Mouse (Mus musculus) kidney, embryonic 14.5 days (tissue): Measurements from ENCODE around the gene Nhsl1. TPM values are rescaled to one million over a fixed set of nuclear protein-coding genes. Genes with fewer than 3 reads are reported as not detected.
"Not testable (repeated sequence)": the region's sequence is repeated elsewhere in the genome, so short reads cannot be mapped to it uniquely, and the experiment has no call there.

Source experiments
- ATAC-seq: fragments of 200-750 bp; cut with Nextera tagmentation; 2 replicates; pipeline ENCODE4 v1.8.0; 2017; ENCODE audit warnings: moderate number of reproducible peaks, mild to moderate bottlenecking, moderate TSS enrichment, moderate library complexity; ENCODE audit not compliant: low FRiP score, low TSS enrichment
- H3K27ac ChIP-seq: fragments of 300-500 bp; sonication (generic); 2 replicates; pipeline ENCODE4 v1.5.1; 2014; ENCODE audit warnings: low read depth, mild to moderate bottlenecking, low read length, moderate library complexity, mixed read lengths
- H3K27me3 ChIP-seq: fragments of 300-500 bp; sonication (generic); 2 replicates; pipeline ENCODE4 v1.6.1; 2014; ENCODE audit warnings: mild to moderate bottlenecking, low read length; ENCODE audit not compliant: control insufficient read depth, insufficient read depth
- H3K36me3 ChIP-seq: fragments of 300-500 bp; sonication (generic); 2 replicates; pipeline ENCODE4 v1.6.1; 2014; ENCODE audit warnings: low read length, mixed read lengths; ENCODE audit not compliant: control insufficient read depth, insufficient read depth
- H3K4me1 ChIP-seq: fragments of 300-500 bp; sonication (generic); 2 replicates; pipeline ENCODE4 v1.6.1; 2014; ENCODE audit warnings: low read length, mixed read lengths; ENCODE audit not compliant: control insufficient read depth, insufficient read depth
- H3K4me2 ChIP-seq: fragments of 300-500 bp; sonication (generic); replicated peaks from 2 replicates; pipeline ENCODE4 v1.6.1; 2014; ENCODE audit warnings: low read depth, mild to moderate bottlenecking, low read length
- H3K4me3 ChIP-seq: fragments of 300-500 bp; sonication (generic); 2 replicates; pipeline ENCODE4 v1.5.1; 2014; ENCODE audit warnings: mild to moderate bottlenecking, low read length
- H3K9ac ChIP-seq: fragments of 300-500 bp; sonication (generic); 2 replicates; pipeline ENCODE4 v1.6.1; 2014; ENCODE audit warnings: low read depth, mild to moderate bottlenecking, low read length, moderate library complexity
- H3K9me3 ChIP-seq: fragments of 300-500 bp; sonication (generic); 2 replicates; pipeline ENCODE4 v1.6.1; 2016; ENCODE audit warnings: low read length; ENCODE audit not compliant: control insufficient read depth
- WGBS: fragments of 180-500 bp; shearing (Covaris S2); extraction: QIAGEN DNeasy Blood & Tissue Kit; methylation state at CpG from one replicate; pipeline ENCODE4 v1.1.7; 2014; 5-methylcytosine and 5-hydroxymethylcytosine counted together
- polyA plus RNA-seq: library from polyadenylated mRNA; unstranded; fragments of >200 nt; fragmentation: Nextera tagmentation; extraction: Ambion mirVana; gene quantifications from 2 replicates; pipeline ENCODE4 v1.2.1, GENCODE M21; 2014

Gene Nhsl1
- polyA plus RNA-seq, 1 experiment from 2014 or later = 11.9 TPM

DNA sequence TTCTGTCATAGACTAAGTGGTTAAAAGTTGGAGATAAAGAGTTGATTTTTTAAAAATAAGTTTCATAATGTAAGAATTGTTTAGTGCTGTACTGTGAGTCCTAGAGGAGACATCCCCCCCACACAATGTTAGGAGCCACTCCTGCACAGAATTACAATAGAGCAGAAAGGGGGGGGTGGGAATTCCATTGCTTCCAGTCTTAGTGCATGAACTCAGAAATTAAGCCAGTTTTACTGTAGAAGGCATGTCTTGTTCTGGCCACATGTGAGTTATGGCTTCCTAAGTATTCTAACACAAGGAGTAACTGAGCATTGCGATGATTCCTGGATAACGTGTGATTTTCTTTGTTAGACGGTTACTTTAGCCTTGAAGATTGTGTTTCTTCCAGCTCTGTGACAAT, 112.8 kb downstream of the Nhsl1 start:
- Histone ChIP-seq H3K9ac (no peak overlapping the region; the same call in 1 of the 2 replicates), H3K27me3 (no peaks in the 10 kb centered on the region), H3K4me2 (peak overlapping the region; percentile 47; the same call in 1 of the 2 replicates), H3K36me3 (no peaks in the 10 kb centered on the region), H3K4me3 (peak overlapping the region; percentile 17; the same call in 1 of the 2 replicates), H3K9me3 (no peaks in the 10 kb centered on the region), H3K27ac (peak overlapping the region; percentile 68; the same call in 1 of the 2 replicates), H3K4me1 (peaks cover 14% of the 10 kb centered on the region; the same call in 1 of the 2 replicates)
- peak; percentile 44; the same call in 1 of the 2 replicates for ATAC-seq
- 35% methylated on average over 3 of the region's 3 CpGs for WGBS

DNA sequence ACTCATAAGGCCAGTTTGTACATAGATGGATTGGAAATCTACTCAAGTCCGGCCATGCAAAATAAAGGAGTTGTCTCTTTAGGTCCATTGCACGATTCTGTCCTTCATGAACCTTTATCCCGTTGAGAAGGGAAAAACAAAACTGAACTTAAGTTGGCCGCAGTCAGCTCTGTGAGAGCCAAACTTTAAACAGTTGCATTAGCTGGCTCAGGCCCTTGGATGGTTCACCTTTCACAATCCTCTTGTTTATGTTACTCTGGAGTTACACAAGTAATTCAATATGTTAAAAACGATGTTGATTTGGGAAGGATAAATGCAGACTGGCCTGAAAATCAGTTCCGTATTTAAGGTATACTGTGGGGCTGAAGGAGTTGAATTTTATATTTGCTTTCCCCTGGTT, 116.7 kb downstream of the Nhsl1 start:
- no peaks in the 10 kb centered on the region for H3K36me3 ChIP-seq
- ATAC-seq = no peak
- H3K4me3 ChIP-seq = no peak overlapping the region
- no peak overlapping the region for H3K4me2 ChIP-seq
- H3K9me3 ChIP-seq = no peaks in the 10 kb centered on the region
- no peak overlapping the region for H3K9ac ChIP-seq
- WGBS = 68% methylated on average over 6 of the region's 6 CpGs
- no peaks in the 10 kb centered on the region for H3K27me3 ChIP-seq
- H3K27ac ChIP-seq = no peak overlapping the region
- peaks cover 11% of the 10 kb centered on the region; the same call in 1 of the 2 replicates for H3K4me1 ChIP-seq

DNA sequence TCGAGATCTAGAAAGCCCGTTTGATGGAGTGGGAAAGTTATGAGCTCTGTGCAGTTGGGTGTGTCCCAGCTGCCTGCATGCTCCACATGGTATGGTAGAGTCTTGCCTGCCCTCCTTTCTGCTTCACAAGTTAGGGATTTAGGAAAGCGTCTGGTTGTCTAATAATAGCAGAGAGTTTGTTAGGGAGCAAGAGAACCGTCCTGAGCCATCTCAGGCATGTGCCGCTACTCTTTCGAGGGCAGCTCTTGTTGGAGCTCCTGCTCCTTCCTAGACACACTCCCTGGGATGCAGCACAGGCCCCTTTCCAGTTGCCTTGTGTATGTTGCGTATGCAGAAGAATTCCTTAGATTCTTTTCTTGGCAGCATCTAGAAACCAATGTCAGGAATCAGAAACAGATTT, 117.2 kb downstream of the Nhsl1 start:
- Histone ChIP-seq H3K4me3 (no peak overlapping the region), H3K36me3 (no peaks in the 10 kb centered on the region), H3K4me1 (peaks cover 10% of the 10 kb centered on the region; the same call in 1 of the 2 replicates), H3K4me2 (no peak overlapping the region), H3K9me3 (no peaks in the 10 kb centered on the region), H3K27me3 (no peaks in the 10 kb centered on the region), H3K9ac (no peak overlapping the region), H3K27ac (no peak overlapping the region)
- 48% methylated on average over 7 of the region's 7 CpGs for WGBS
- ATAC-seq = peak; percentile 24; the same call in 1 of the 2 replicates

DNA sequence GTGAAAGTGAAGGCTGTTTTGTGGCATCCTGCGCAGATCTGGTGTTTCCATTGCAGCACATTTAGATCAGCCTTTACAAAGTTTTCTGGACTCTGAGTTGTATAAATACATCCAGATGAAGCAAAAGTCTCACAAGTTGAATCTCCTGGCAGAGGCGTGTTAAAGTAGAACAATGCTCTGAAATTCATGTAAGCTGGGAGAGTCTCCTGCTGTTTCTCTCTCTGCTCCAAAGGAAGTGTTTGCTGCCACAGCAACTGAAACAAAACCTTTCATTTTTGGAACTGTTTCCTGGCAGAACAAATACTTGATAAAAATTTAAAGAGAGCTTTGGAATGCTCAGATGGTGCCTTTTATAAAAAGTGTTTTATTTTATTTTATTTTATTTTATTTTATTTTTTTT, 118.8 kb downstream of the Nhsl1 start:
- Histone ChIP-seq H3K4me2 (no peak overlapping the region), H3K4me1 (0 out of 2 replicates have a peak, but pooled peaks cover 5% of the 10 kb centered on the region), H3K36me3 (no peaks in the 10 kb centered on the region), H3K9ac (no peak overlapping the region), H3K9me3 (no peaks in the 10 kb centered on the region), H3K27ac (no peak overlapping the region), H3K4me3 (no peak overlapping the region), H3K27me3 (no peaks in the 10 kb centered on the region)
- WGBS = 78% methylated on average over 2 of the region's 2 CpGs
- no peak for ATAC-seq

DNA sequence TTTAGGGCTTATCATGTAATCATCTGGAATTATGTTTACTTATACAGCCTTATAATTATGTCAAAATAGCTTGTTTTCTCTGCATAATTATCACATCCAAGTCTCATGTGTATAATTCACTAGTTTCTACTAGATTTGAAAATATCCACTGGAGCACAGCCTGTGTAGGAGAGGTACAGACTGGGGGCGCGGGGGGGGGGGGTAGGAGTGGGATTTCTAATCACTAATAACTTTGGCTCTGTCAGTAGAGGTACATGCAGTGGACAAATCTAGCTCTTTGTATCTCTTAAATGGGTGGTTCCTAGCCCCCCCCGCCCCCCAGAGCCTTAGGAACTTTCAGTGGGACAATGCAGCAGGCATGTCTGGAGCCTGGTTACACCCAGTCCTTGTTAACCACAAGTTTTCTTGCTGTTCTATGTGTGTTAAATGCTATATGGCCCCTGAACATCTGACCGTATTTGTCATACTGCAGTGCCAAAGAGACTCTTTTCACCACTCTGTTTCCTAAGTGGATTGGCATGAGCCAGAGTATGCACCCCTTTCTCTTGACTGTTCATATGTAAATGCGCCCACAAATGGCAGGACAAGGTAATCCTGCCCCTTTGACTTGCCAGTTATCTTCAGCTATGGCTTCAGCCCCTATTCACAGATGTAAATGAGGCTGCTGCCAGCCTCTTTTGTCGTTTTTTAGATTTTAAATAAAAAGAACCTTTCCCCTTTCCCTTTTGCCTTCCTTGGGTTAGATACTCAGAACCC, 127.0 kb downstream of the Nhsl1 start:
- H3K36me3 ChIP-seq = no peaks in the 10 kb centered on the region
- no peak overlapping the region for H3K4me3 ChIP-seq
- ATAC-seq = no peak
- no peak overlapping the region for H3K27ac ChIP-seq
- no peak overlapping the region for H3K4me2 ChIP-seq
- no peak overlapping the region for H3K9ac ChIP-seq
- 0 out of 2 replicates have a peak, but pooled peaks cover 6% of the 10 kb centered on the region for H3K4me1 ChIP-seq
- H3K27me3 ChIP-seq = no peaks in the 10 kb centered on the region
- H3K9me3 ChIP-seq = no peaks in the 10 kb centered on the region
- WGBS = 53% methylated on average over 6 of the region's 6 CpGs

DNA sequence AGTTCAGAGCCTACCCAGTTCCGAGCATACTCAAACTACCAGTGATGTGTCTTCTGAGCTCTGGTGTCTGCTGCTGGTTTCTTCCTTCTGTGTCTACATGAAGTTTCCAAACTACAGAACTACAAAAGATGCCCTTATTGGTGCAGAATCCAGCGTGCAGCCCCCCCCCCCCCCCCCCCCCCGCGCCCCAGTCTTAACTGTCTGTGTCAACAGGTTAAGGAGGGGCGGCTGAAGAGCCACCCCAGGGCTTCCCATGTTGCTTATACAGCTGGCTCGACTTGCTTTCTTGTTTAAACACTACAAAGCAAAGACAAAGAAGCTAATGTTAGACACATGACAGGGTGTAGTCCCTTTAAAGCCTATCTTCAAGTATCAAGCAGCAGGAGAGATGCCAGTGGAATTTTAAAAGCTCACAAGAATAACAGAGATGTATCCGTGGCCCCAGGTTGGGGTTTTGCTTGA, 127.6 kb downstream of the Nhsl1 start:
- H3K4me1 ChIP-seq = 0 out of 2 replicates have a peak, but pooled peaks cover 6% of the 10 kb centered on the region
- H3K4me2 ChIP-seq = no peak overlapping the region
- H3K27ac ChIP-seq = no peak overlapping the region
- no peak overlapping the region for H3K9ac ChIP-seq
- peak; percentile 52; the same call in 1 of the 2 replicates for ATAC-seq
- WGBS = 19% methylated on average over 6 of the region's 7 CpGs
- no peaks in the 10 kb centered on the region for H3K9me3 ChIP-seq
- H3K4me3 ChIP-seq = no peak overlapping the region
- no peaks in the 10 kb centered on the region for H3K27me3 ChIP-seq
- no peaks in the 10 kb centered on the region for H3K36me3 ChIP-seq

DNA sequence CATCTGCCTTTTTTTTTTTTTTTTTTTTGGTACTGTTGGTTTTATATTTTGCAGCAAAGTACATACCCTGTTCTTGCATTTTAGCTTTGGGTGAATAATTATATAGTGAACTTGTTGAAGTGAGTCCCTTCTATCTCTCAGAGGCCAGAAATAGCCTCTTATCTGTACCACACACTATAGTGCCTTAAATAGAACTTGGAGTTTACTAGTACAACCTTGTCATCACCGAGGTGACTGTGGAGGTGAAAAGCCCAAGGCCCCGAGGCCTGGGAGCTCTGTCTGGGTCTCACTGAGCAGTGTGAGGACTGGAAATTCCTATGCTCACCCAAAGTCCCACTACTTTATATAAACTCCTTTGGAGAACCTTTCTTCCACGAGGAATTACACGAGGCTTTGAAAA, 128.5 kb downstream of the Nhsl1 start:
- WGBS = 60% methylated on average over 4 of the region's 4 CpGs
- H3K27me3 ChIP-seq = no peaks in the 10 kb centered on the region
- no peak overlapping the region for H3K27ac ChIP-seq
- H3K4me1 ChIP-seq = 0 out of 2 replicates have a peak, but pooled peaks cover 6% of the 10 kb centered on the region
- no peak for ATAC-seq
- H3K36me3 ChIP-seq = no peaks in the 10 kb centered on the region
- no peak overlapping the region for H3K4me3 ChIP-seq
- no peak overlapping the region for H3K4me2 ChIP-seq
- H3K9ac ChIP-seq = no peak overlapping the region
- no peaks in the 10 kb centered on the region for H3K9me3 ChIP-seq

DNA sequence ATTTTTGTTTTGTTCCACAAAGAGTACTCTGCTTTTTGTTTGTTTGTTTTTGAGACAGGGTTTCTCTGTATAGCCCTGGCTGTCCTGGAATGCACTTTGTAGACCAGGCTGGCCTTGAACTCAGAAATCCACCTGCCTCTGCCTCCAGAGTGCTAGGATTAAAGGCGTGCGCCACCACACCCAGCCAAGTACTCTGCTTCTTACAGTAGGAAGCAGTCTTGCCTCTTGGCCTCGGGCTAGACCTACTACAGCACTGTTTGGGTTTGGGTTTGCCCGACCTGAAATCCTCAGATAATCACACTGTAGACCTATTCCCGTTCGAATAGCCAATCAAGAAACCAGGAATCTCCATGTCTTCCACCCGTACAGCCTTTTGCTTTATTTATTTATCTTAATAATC, 130.1 kb downstream of the Nhsl1 start:
- H3K9me3 ChIP-seq, H3K9ac ChIP-seq, H3K4me1 ChIP-seq, H3K36me3 ChIP-seq, H3K27ac ChIP-seq, ATAC-seq, H3K4me3 ChIP-seq, H3K27me3 ChIP-seq, H3K4me2 ChIP-seq: not testable (repeated sequence)
- 90% methylated on average over 7 of the region's 7 CpGs for WGBS

DNA sequence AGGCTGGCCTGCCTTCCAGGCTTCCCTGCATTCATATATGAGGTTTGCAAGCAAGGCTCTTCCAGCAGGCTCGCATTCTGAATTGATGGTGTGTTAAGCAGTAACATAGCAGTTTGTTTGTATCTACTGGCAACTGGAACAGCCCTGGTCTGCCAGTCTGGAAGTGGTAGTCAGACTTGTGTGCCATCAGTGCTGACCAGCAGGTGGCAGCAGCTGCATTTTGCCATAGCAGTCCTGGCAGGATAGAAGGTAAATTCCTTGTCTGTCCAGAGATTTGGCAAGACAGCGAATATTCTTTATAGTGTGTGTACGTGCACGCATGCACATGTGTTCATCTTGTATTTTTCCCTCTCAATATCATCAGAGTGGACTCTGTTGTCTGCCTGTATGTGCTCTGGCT, 134.6 kb downstream of the Nhsl1 start:
- Histone ChIP-seq H3K4me3 (no peak overlapping the region), H3K4me1 (0 out of 2 replicates have a peak, but pooled peaks cover 4% of the 10 kb centered on the region), H3K36me3 (no peaks in the 10 kb centered on the region), H3K27me3 (no peaks in the 10 kb centered on the region), H3K4me2 (no peak overlapping the region), H3K9me3 (no peaks in the 10 kb centered on the region), H3K9ac (no peak overlapping the region), H3K27ac (no peak overlapping the region)
- ATAC-seq = peak; percentile 79
- 36% methylated on average over 4 of the region's 4 CpGs for WGBS
